ENCODE assay signal across 20 mouse cellular contexts in genomic region chr3:75492913-75493312, GRCm38 (mm10). TPM values are rescaled to one million over a fixed set of nuclear protein-coding genes. Genes with fewer than 3 reads are reported as not detected.
DNase-seq lines count a peak whose midpoint lies in the region; ATAC-seq and TF ChIP-seq lines count a peak whose summit lies in the region.
"Had no signal": no experiment of that assay in that cellular context is flagged by ENCODE, and none has a peak within 500 bp of the region (broad histone marks: within the 10 kb centered on the region; RNA-seq: fewer than 3 reads in every experiment).

No protein-coding gene starts in this region.

- CTCF ChIA-PET in Patski (lab: Charles Lee): no interaction called here

- ATAC-seq in Patski: peak; percentile 95
- peak; percentile 100 for ATAC-seq in intestine, embryonic 16.5 days
- ATAC-seq in liver, embryonic 14.5 days (ENCODE audit: insufficient read depth): 0 out of 2 replicates have a peak, but pooled peaks have one; percentile 33
- ATAC-seq in midbrain, embryonic 11.5 days (ENCODE audit: low FRiP score): no peak
- ATAC-seq: activated CD4-positive, CD25-positive, alpha-beta regulatory T cell, adult 4 months; hindbrain, embryonic 16.5 days; midbrain, embryonic 13.5 days had no signal

- H3K36me3 ChIP-seq in intestine, embryonic 16.5 days (ENCODE audit: control insufficient read depth, insufficient read depth, low read length): no peaks in the 10 kb centered on the region
- no peaks in the 10 kb centered on the region for H3K36me3 ChIP-seq in liver, embryonic 14.5 days (replicated peaks; ENCODE audit: control insufficient read depth, insufficient read depth, low read depth)
- H3K36me3 ChIP-seq in midbrain, embryonic 11.5 days (ENCODE audit: control insufficient read depth, insufficient read depth, low read length): no peaks in the 10 kb centered on the region
- H3K36me3 ChIP-seq: embryonic facial prominence, embryonic 12.5 days; heart, embryonic 10.5 days; midbrain, embryonic 13.5 days had no signal

- H3K27ac ChIP-seq in intestine, embryonic 16.5 days (ENCODE audit: low read length): no peak overlapping the region
- H3K27ac ChIP-seq in liver, embryonic 14.5 days: no peak overlapping the region
- no peak overlapping the region for H3K27ac ChIP-seq in midbrain, embryonic 11.5 days (ENCODE audit: low read depth, low read length)
- H3K27ac ChIP-seq: embryonic facial prominence, embryonic 12.5 days; heart, embryonic 10.5 days; layer of hippocampus, adult 2 months; midbrain, embryonic 13.5 days had no signal

- H3K4me3 ChIP-seq in intestine, embryonic 16.5 days (ENCODE audit: low read length): no peak overlapping the region
- H3K4me3 ChIP-seq in liver, embryonic 14.5 days (ENCODE audit: insufficient read depth in 1 of 2, low read depth in 2 of 2, low read length in 2 of 2): no peak overlapping the region
- no peak overlapping the region for H3K4me3 ChIP-seq in midbrain, embryonic 11.5 days (ENCODE audit: low read depth, low read length)
- H3K4me3 ChIP-seq: embryonic facial prominence, embryonic 12.5 days; heart, embryonic 10.5 days; layer of hippocampus, adult 2 months; midbrain, embryonic 13.5 days had no signal

- WGBS in intestine, embryonic 16.5 days: 55% methylated on average over 3 of the region's 3 CpGs
- WGBS in liver, embryonic 14.5 days (ENCODE audit: insufficient replicate concordance): 43% methylated on average over 3 of the region's 3 CpGs
- 73% methylated on average over 3 of the region's 3 CpGs for WGBS in midbrain, embryonic 11.5 days

- no peak for TF ChIP-seq EP300 in liver, embryonic 14.5 days (IDR thresholded peaks at IDR 0.05; ENCODE audit: low read depth)

- peaks cover 13% of the 10 kb centered on the region for H3K27me3 ChIP-seq in Patski
- H3K27me3 ChIP-seq in intestine, embryonic 16.5 days (replicated peaks; ENCODE audit: control insufficient read depth, insufficient read depth, low read length): no peaks in the 10 kb centered on the region
- H3K27me3 ChIP-seq in liver, embryonic 14.5 days (ENCODE audit: control insufficient read depth, insufficient read depth, low read length): no peaks in the 10 kb centered on the region
- H3K27me3 ChIP-seq in midbrain, embryonic 11.5 days (ENCODE audit: control insufficient read depth, insufficient read depth, low read length): no peaks in the 10 kb centered on the region
- H3K27me3 ChIP-seq: CH12.LX; embryonic facial prominence, embryonic 12.5 days; midbrain, embryonic 13.5 days had no signal

- no peak overlapping the region for H3K9ac ChIP-seq in intestine, embryonic 16.5 days (ENCODE audit: low read depth, low read length)
- no peak overlapping the region for H3K9ac ChIP-seq in liver, embryonic 14.5 days (replicated peaks)
- H3K9ac ChIP-seq in midbrain, embryonic 11.5 days (ENCODE audit: low read length): no peak overlapping the region
- H3K9ac ChIP-seq: embryonic facial prominence, embryonic 12.5 days; midbrain, embryonic 13.5 days had no signal

- H3K9me3 ChIP-seq in intestine, embryonic 16.5 days (ENCODE audit: control insufficient read depth, low read length): no peaks in the 10 kb centered on the region
- H3K9me3 ChIP-seq in liver, embryonic 14.5 days (ENCODE audit: control insufficient read depth, low read length): no peaks in the 10 kb centered on the region
- no peaks in the 10 kb centered on the region for H3K9me3 ChIP-seq in midbrain, embryonic 11.5 days (ENCODE audit: control insufficient read depth, low read length)
- H3K9me3 ChIP-seq: embryonic facial prominence, embryonic 12.5 days; heart, embryonic 10.5 days; midbrain, embryonic 13.5 days had no signal

- TF ChIP-seq CTCF in Patski (IDR thresholded peaks at IDR 0.05): no peak
- no peak for TF ChIP-seq CTCF in liver, embryonic 14.5 days (IDR thresholded peaks at IDR 0.05; ENCODE audit: low read depth)

- DNase-seq in Patski (ENCODE audit: low read depth, low spot score): peak; percentile 43
- DNase-seq in kidney, postnatal 36 days: peak; percentile 4 to 24
- DNase-seq in liver, embryonic 14.5 days (ENCODE audit: low read depth in 3 of 3, low spot score in 3 of 3): no peak
- DNase-seq in right cerebral cortex, postnatal 10 days (ENCODE audit: low spot score in 2 of 2): no peak
- DNase-seq in embryo, embryonic 9.5 days (ENCODE audit: extremely low spot score): no peak
- no peak for DNase-seq in midbrain, embryonic 11.5 days (ENCODE audit: low spot score, missing footprints)
- DNase-seq: cerebellum, postnatal 36 days; gastrocnemius, postnatal 25 days; heart, postnatal 14 days; lung, postnatal 36 days; thymus, adult 18-20 months had no signal

- H3K4me2 ChIP-seq in intestine, embryonic 16.5 days (ENCODE audit: low read depth, low read length): no peak overlapping the region
- no peak overlapping the region for H3K4me2 ChIP-seq in liver, embryonic 14.5 days (ENCODE audit: low read depth)
- no peak overlapping the region for H3K4me2 ChIP-seq in midbrain, embryonic 11.5 days
- H3K4me2 ChIP-seq: embryonic facial prominence, embryonic 12.5 days; midbrain, embryonic 13.5 days had no signal

- in situ Hi-C loops in Patski (cut with MboI; ENCODE audit: low pct_unique_long_range_greater_than_20kb): no loop called here

- POLR2A ChIA-PET in Patski (lab: Charles Lee): no interaction called here

- H3K4me1 ChIP-seq in intestine, embryonic 16.5 days (ENCODE audit: control insufficient read depth, insufficient read depth, low read length): no peaks in the 10 kb centered on the region
- H3K4me1 ChIP-seq in liver, embryonic 14.5 days (replicated peaks; ENCODE audit: control insufficient read depth in 2 of 2, insufficient read depth in 2 of 2, low read length in 1 of 2): no peaks in the 10 kb centered on the region
- no peaks in the 10 kb centered on the region for H3K4me1 ChIP-seq in midbrain, embryonic 11.5 days (ENCODE audit: control insufficient read depth, insufficient read depth, low read length)
- H3K4me1 ChIP-seq: embryonic facial prominence, embryonic 12.5 days; heart, embryonic 10.5 days; midbrain, embryonic 13.5 days had no signal

RNA-seq across cellular contexts. Expression of gene Wdr49, which starts 11.0 kb away (rescaled TPM):
- polyA plus RNA-seq in Patski (2021): not detected
- polyA plus RNA-seq in intestine, embryonic 16.5 days (2015; fragmentation: Nextera tagmentation; extraction: Ambion mirVana): not detected in 2 replicates
- not detected in 2 replicates for polyA plus RNA-seq in liver, embryonic 14.5 days (2012; rRNA removed)
- polyA plus RNA-seq in liver, embryonic 14.5 days (2014; fragmentation: Nextera tagmentation; extraction: Ambion mirVana): not detected in 2 replicates
- 0.05 TPM in 1 of 2 replicates, not detected in the other for polyA plus RNA-seq in midbrain, embryonic 11.5 days (2014; fragmentation: Nextera tagmentation; extraction: Ambion mirVana)
- polyA plus RNA-seq: activated CD4-positive, CD25-positive, alpha-beta regulatory T cell, adult 4 months; embryonic facial prominence, embryonic 12.5 days; heart, embryonic 10.5 days; midbrain, embryonic 13.5 days; neural tube, embryonic 11.5 days had no signal

Comparison
In these comparisons a context has a peak if more than half of its experiments do, and no peak if none do; other contexts are left out.
1. DNase-seq: peak in Patski (single experiment) and kidney, postnatal 36 days (2 of 2); none in liver, embryonic 14.5 days (0 of 3), right cerebral cortex, postnatal 10 days (0 of 2), embryo, embryonic 9.5 days (single experiment) and midbrain, embryonic 11.5 days (single experiment).